Comparison of ENCODE assay signal across 8 mouse cellular contexts in the genomic region with DNA sequence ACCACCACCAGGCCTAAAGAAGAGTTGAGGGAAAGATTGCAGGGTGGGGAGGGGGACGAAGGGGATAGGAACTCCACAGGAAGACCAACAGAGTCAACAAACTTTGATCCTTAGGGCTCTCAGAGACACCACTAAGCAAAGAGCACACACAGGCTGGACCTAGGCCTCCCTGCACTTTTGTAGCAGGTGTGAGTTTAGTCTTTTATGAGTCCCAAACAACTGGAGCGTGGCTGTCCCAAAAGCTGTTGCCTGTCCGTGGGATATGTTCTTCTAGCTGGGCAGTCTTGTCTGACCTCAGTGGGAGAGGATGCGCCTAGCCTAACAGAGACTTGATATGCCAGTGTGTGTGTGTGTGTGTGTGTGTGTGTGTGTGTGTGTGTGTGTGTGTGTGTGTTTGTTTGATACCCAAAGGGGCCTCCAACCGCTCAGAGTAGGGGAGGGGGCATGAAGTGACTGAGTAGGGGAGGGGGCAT. TPM values are rescaled to one million over a fixed set of nuclear protein-coding genes. Genes with fewer than 3 reads are reported as not detected.
DNase-seq lines count a peak whose midpoint lies in the region; ATAC-seq and TF ChIP-seq lines count a peak whose summit lies in the region.

No protein-coding gene starts in this region.

- H3K4me3 ChIP-seq in lung, embryonic 15.5 days, result peak overlapping the region; percentile 62
- H3K4me3 ChIP-seq in embryonic facial prominence, embryonic 13.5 days, result peak overlapping the region; percentile 56
- peak overlapping the region; percentile 53; the same call in 1 of the 2 replicates for H3K4me3 ChIP-seq in limb, embryonic 11.5 days (ENCODE audit: low read depth, low read length)
- peak overlapping the region; percentile 78 for H3K4me3 ChIP-seq in small intestine, adult 2 months (ENCODE audit: low read depth, low read length)

- peak overlapping the region; percentile 49; the same call in 1 of the 2 replicates for H3K9ac ChIP-seq in lung, embryonic 15.5 days
- H3K9ac ChIP-seq in embryonic facial prominence, embryonic 13.5 days, result peak overlapping the region; percentile 71; the same call in 1 of the 2 replicates
- no peak overlapping the region; the same call in 1 of the 2 replicates for H3K9ac ChIP-seq in limb, embryonic 11.5 days (ENCODE audit: low read length)

- no peak for TF ChIP-seq POLR2A in small intestine, adult 2 months (IDR thresholded peaks at IDR 0.05; ENCODE audit: low read depth, low read length)

- no peaks in the 10 kb centered on the region for H3K27me3 ChIP-seq in lung, embryonic 15.5 days
- H3K27me3 ChIP-seq in embryonic facial prominence, embryonic 13.5 days, result no peaks in the 10 kb centered on the region
- H3K27me3 ChIP-seq in limb, embryonic 11.5 days (ENCODE audit: control insufficient read depth, insufficient read depth, low read length), result no peaks in the 10 kb centered on the region
- no peaks in the 10 kb centered on the region for H3K27me3 ChIP-seq in small intestine, adult 2 months (ENCODE audit: control insufficient read depth, insufficient read depth, low read length)

- WGBS in lung, embryonic 15.5 days, result 44% methylated on average over 5 of the region's 5 CpGs
- WGBS in embryonic facial prominence, embryonic 13.5 days, result 54% methylated on average over 5 of the region's 5 CpGs
- 38% methylated on average over 5 of the region's 5 CpGs for WGBS in limb, embryonic 11.5 days
- 36% methylated on average over 5 of the region's 5 CpGs for WGBS in small intestine, adult 2 months

- DNase-seq in lung, postnatal 36 days, result no peak
- DNase-seq in limb, embryonic 11.5 days (ENCODE audit: low spot score), result no peak
- no peak for DNase-seq in gastrocnemius, adult 18-20 months (ENCODE audit: low spot score)
- DNase-seq in frontal cortex, postnatal 10 days (ENCODE audit: low spot score in 2 of 2), result no peak
- DNase-seq in urinary bladder, postnatal 25 days (ENCODE audit: low spot score), result no peak

- peak; percentile 32; the same call in 1 of the 2 replicates for ATAC-seq in lung, embryonic 15.5 days (ENCODE audit: borderline replicate concordance, extremely low read depth, low FRiP score, low TSS enrichment)
- ATAC-seq in embryonic facial prominence, embryonic 13.5 days (ENCODE audit: insufficient number of reproducible peaks, insufficient read depth, low FRiP score, low TSS enrichment, low read depth), result no peak
- peak; percentile 58; the same call in 1 of the 2 replicates for ATAC-seq in limb, embryonic 11.5 days (ENCODE audit: insufficient number of reproducible peaks, low FRiP score, low TSS enrichment, low read depth)

- no peaks in the 10 kb centered on the region for H3K9me3 ChIP-seq in lung, embryonic 15.5 days
- no peaks in the 10 kb centered on the region for H3K9me3 ChIP-seq in embryonic facial prominence, embryonic 13.5 days
- H3K9me3 ChIP-seq in limb, embryonic 11.5 days (ENCODE audit: control insufficient read depth, low read length), result no peaks in the 10 kb centered on the region

- peaks cover 9% of the 10 kb centered on the region for H3K4me1 ChIP-seq in lung, embryonic 15.5 days
- peaks cover 14% of the 10 kb centered on the region for H3K4me1 ChIP-seq in embryonic facial prominence, embryonic 13.5 days
- 0 out of 2 replicates have a peak, but pooled peaks cover 6% of the 10 kb centered on the region for H3K4me1 ChIP-seq in limb, embryonic 11.5 days (ENCODE audit: control insufficient read depth, insufficient read depth, low read length)
- H3K4me1 ChIP-seq in small intestine, adult 2 months (ENCODE audit: control insufficient read depth, insufficient read depth, insufficient read length, low read length), result peaks cover 5% of the 10 kb centered on the region; the same call in 1 of the 2 replicates

- no peaks in the 10 kb centered on the region for H3K36me3 ChIP-seq in lung, embryonic 15.5 days
- H3K36me3 ChIP-seq in embryonic facial prominence, embryonic 13.5 days, result no peaks in the 10 kb centered on the region
- no peaks in the 10 kb centered on the region for H3K36me3 ChIP-seq in limb, embryonic 11.5 days (ENCODE audit: control insufficient read depth, insufficient read depth, low read length)
- peaks cover 3% of the 10 kb centered on the region for H3K36me3 ChIP-seq in small intestine, adult 2 months (ENCODE audit: control insufficient read depth, insufficient read depth, low read length)

- H3K27ac ChIP-seq in lung, embryonic 15.5 days, result no peak overlapping the region
- no peak overlapping the region for H3K27ac ChIP-seq in embryonic facial prominence, embryonic 13.5 days
- no peak overlapping the region for H3K27ac ChIP-seq in limb, embryonic 11.5 days (replicated peaks; ENCODE audit: low read depth, low read length)
- peak overlapping the region; percentile 57; the same call in 1 of the 2 replicates for H3K27ac ChIP-seq in small intestine, adult 2 months (ENCODE audit: insufficient read depth, low read depth, low read length)

- H3K4me2 ChIP-seq in lung, embryonic 15.5 days, result peak overlapping the region; percentile 72
- peak overlapping the region; percentile 88 for H3K4me2 ChIP-seq in embryonic facial prominence, embryonic 13.5 days
- H3K4me2 ChIP-seq in limb, embryonic 11.5 days (ENCODE audit: low read depth, severe bottlenecking), result peak overlapping the region; percentile 88; the same call in 1 of the 2 replicates

- no peak for TF ChIP-seq CTCF in small intestine, adult 2 months (IDR thresholded peaks at IDR 0.05; ENCODE audit: extremely low read depth, insufficient read length, insufficient replicate concordance, low read depth, low read length)

RNA-seq across cellular contexts. Expression of a gene that starts 0.7 kb away (rescaled TPM):
- polyA plus RNA-seq in lung, embryonic 15.5 days (2015; fragmentation: Nextera tagmentation; extraction: Ambion mirVana), result 9.8 and 11.6 TPM in 2 replicates
- polyA plus RNA-seq in embryonic facial prominence, embryonic 13.5 days (2015; fragmentation: Nextera tagmentation; extraction: Ambion mirVana), result 8.2 and 11.1 TPM in 2 replicates
- 4.8 and 6.4 TPM in 2 replicates for polyA plus RNA-seq in limb, embryonic 11.5 days (2014; fragmentation: Nextera tagmentation; extraction: Ambion mirVana)
- polyA plus RNA-seq in small intestine, adult 2 months (2012; rRNA removed), result 8.1 and 19.9 TPM in 2 replicates
- 1 to 10 TPM; 1.6 to 2.8 TPM for total RNA-seq in gastrocnemius, adult 18-20 months (2021)

RNA-seq across cellular contexts. Expression of a gene that starts 29.1 kb away (rescaled TPM):
- 33.8 and 36.7 TPM in 2 replicates for polyA plus RNA-seq in lung, embryonic 15.5 days (2015; fragmentation: Nextera tagmentation; extraction: Ambion mirVana)
- 35.9 and 49.5 TPM in 2 replicates for polyA plus RNA-seq in embryonic facial prominence, embryonic 13.5 days (2015; fragmentation: Nextera tagmentation; extraction: Ambion mirVana)
- polyA plus RNA-seq in limb, embryonic 11.5 days (2014; fragmentation: Nextera tagmentation; extraction: Ambion mirVana), result 24.7 and 25.4 TPM in 2 replicates
- polyA plus RNA-seq in small intestine, adult 2 months (2012; rRNA removed), result 7.8 and 17.5 TPM in 2 replicates
- total RNA-seq in gastrocnemius, adult 18-20 months (2021), result 10 to 100 TPM; 45.8 to 47.7 TPM

RNA-seq across cellular contexts. Expression of a gene that starts 29.3 kb away (rescaled TPM):
- 45.7 and 45.8 TPM in 2 replicates for polyA plus RNA-seq in lung, embryonic 15.5 days (2015; fragmentation: Nextera tagmentation; extraction: Ambion mirVana)
- 48.3 and 50.7 TPM in 2 replicates for polyA plus RNA-seq in embryonic facial prominence, embryonic 13.5 days (2015; fragmentation: Nextera tagmentation; extraction: Ambion mirVana)
- 58.2 and 58.3 TPM in 2 replicates for polyA plus RNA-seq in limb, embryonic 11.5 days (2014; fragmentation: Nextera tagmentation; extraction: Ambion mirVana)
- polyA plus RNA-seq in small intestine, adult 2 months (2012; rRNA removed), result 1.1 and 1.5 TPM in 2 replicates
- 1 to 10 TPM; 7.2 to 7.7 TPM for total RNA-seq in gastrocnemius, adult 18-20 months (2021)

RNA-seq across cellular contexts. Expression of a gene that starts 38.9 kb away (rescaled TPM):
- polyA plus RNA-seq in lung, embryonic 15.5 days (2015; fragmentation: Nextera tagmentation; extraction: Ambion mirVana), result 288 and 314 TPM in 2 replicates
- 303 and 307 TPM in 2 replicates for polyA plus RNA-seq in embryonic facial prominence, embryonic 13.5 days (2015; fragmentation: Nextera tagmentation; extraction: Ambion mirVana)
- 301 and 304 TPM in 2 replicates for polyA plus RNA-seq in limb, embryonic 11.5 days (2014; fragmentation: Nextera tagmentation; extraction: Ambion mirVana)
- 69.4 and 70.1 TPM in 2 replicates for polyA plus RNA-seq in small intestine, adult 2 months (2012; rRNA removed)
- total RNA-seq in gastrocnemius, adult 18-20 months (2021), result 100 to 1,000 TPM; 251 to 279 TPM

Comparison
In these comparisons a context has a peak if more than half of its experiments do, and no peak if none do; other contexts are left out.
1. RNA of a gene that starts 29.3 kb away (polyA plus RNA-seq): 58.2 to 58.3 TPM in limb, embryonic 11.5 days, 48.3 to 50.7 TPM in embryonic facial prominence, embryonic 13.5 days and 45.7 to 45.8 TPM in lung, embryonic 15.5 days; 1.1 to 1.5 TPM in small intestine, adult 2 months; every median in the first group is over 10 times any median in the second.
2. Peak in every context shown above with its lines, with median percentiles within 50 percentile points of each other: H3K4me2 ChIP-seq and H3K4me3 ChIP-seq.